Mouse (Mus musculus): ENCODE results near the gene Zc3h7b. TPM values are rescaled to one million over a fixed set of nuclear protein-coding genes. Genes with fewer than 3 reads are reported as not detected.
A peak's percentile ranks its signal among the peaks of the same experiment; 100 is the strongest.

Gene Zc3h7b
- 41.4 and 51.1 TPM in 2 replicates for total RNA-seq (2014; rRNA removed; ENCODE audit: low replicate concordance)
- 11.6 and 14.3 TPM in 2 replicates for polyA plus RNA-seq (2015; fragmentation: Nextera tagmentation; extraction: Ambion mirVana)

DNA sequence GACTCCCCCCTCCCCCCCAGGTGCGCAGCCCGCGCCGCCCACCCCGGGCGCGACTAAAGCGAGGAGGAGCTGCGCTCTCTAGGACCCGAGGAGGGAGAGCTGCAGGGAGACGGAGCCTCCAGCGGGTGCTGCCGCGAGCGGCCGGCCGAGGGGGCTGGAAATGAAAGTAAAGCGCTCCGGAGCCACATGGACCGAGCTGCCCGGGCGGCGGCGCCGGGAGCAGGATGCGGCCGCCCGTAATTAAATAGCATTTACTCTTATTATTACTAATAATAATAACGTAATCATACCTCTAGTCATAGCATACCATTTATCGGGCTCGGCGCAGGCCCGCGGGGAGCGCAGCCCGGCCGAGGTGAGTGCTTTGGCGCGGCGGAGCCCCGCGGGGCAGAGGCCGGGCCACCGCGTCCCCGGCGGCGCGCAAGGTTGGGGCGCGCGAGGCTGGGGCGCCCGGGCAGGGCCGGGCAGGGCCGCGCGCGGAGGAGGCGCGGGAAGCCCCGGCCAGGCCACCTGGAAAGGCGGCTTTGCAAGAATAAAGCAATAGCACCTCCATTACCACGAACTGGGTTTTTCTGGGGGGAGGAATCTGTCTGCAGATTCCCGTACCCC lies at the start of gene Zc3h7b, which contains the start of gene Rangap1:
Gene Zc3h7b, plus strand, starts transcription at position 66 of the 609 bp plus-strand sequence.
Gene Rangap1, minus strand, starts transcription at position 539 of the 609 bp plus-strand sequence.
- Histone ChIP-seq H3K4me3 (ENCODE audit: low read depth, low read length) (peak within 1 kb of the TSS; percentile 84), H3K27me3 (ENCODE audit: control insufficient read depth, insufficient read depth, low read length) (no peaks in the 10 kb centered on the region), H3K4me2 (ENCODE audit: low read depth, low read length) (peak within 1 kb of the TSS; percentile 94), H3K27ac (ENCODE audit: low read depth) (peak within 1 kb of the TSS; percentile 91), H3K9ac (replicated peaks; ENCODE audit: low read depth, low read length) (peak within 1 kb of the TSS; percentile 93), H3K9me3 (replicated peaks; ENCODE audit: control insufficient read depth, low read length) (no peaks in the 10 kb centered on the region), H3K4me1 (ENCODE audit: control insufficient read depth, insufficient read depth) (peaks cover 9% of the 10 kb centered on the region; the same call in 1 of the 2 replicates), H3K36me3 (replicated peaks; ENCODE audit: control insufficient read depth, insufficient read depth, low read length) (no peaks in the 10 kb centered on the region)
- TF ChIP-seq CTCF (IDR thresholded peaks at IDR 0.05; ENCODE audit: low read depth) = no peak
- no peak; the same call in 1 of the 2 replicates for TF ChIP-seq EP300 (IDR thresholded peaks at IDR 0.05; ENCODE audit: low read depth)
- WGBS = under 1% methylated on average over 65 of the region's 65 CpGs
- ATAC-seq (ENCODE audit: insufficient read depth, low read depth) (peak; percentile 88), DNase-seq (ENCODE audit: low spot score) (peak; percentile 87)

DNA sequence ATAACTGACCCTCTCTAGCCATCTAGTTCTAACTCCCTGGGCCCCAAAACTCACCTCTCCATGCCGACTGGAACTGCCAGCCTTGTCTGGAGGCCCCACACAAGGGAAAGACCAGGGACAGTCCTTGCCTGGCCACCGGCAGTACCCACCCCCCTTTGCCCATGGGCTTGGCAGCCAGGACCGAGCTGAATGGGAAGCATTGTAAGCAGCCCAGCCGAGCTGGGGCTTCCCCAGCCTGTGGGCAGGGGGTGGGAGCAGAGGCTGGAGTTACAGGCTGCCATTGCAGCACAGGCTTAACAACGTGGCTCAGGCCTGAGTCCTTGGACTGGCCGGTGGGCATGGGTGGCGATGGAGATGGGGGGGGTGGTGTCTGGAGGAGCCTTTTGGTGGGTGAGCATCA lies 47.7 kb upstream of the Zc3h7b start, which contains the start of gene Chadl:
Gene Chadl, minus strand, starts transcription at position 113 of the 400 bp plus-strand sequence.
- Histone ChIP-seq H3K9ac (replicated peaks; ENCODE audit: low read depth, low read length) (no peak within 1 kb of the TSS), H3K27ac (ENCODE audit: low read depth) (no peak within 1 kb of the TSS), H3K4me2 (ENCODE audit: low read depth, low read length) (no peak within 1 kb of the TSS), H3K4me1 (ENCODE audit: control insufficient read depth, insufficient read depth) (peaks cover 14% of the 10 kb centered on the region; the same call in 1 of the 2 replicates), H3K27me3 (ENCODE audit: control insufficient read depth, insufficient read depth, low read length) (peaks cover 42% of the 10 kb centered on the region), H3K36me3 (replicated peaks; ENCODE audit: control insufficient read depth, insufficient read depth, low read length) (no peaks in the 10 kb centered on the region), H3K9me3 (replicated peaks; ENCODE audit: control insufficient read depth, low read length) (no peaks in the 10 kb centered on the region), H3K4me3 (ENCODE audit: low read depth, low read length) (no peak within 1 kb of the TSS)
- TF ChIP-seq CTCF (IDR thresholded peaks at IDR 0.05; ENCODE audit: low read depth) (no peak), EP300 (IDR thresholded peaks at IDR 0.05; ENCODE audit: low read depth) (no peak)
- DNase-seq (ENCODE audit: low spot score) (no peak), ATAC-seq (ENCODE audit: insufficient read depth, low read depth) (no peak)
- WGBS = 61% methylated on average over 7 of the region's 7 CpGs

DNA sequence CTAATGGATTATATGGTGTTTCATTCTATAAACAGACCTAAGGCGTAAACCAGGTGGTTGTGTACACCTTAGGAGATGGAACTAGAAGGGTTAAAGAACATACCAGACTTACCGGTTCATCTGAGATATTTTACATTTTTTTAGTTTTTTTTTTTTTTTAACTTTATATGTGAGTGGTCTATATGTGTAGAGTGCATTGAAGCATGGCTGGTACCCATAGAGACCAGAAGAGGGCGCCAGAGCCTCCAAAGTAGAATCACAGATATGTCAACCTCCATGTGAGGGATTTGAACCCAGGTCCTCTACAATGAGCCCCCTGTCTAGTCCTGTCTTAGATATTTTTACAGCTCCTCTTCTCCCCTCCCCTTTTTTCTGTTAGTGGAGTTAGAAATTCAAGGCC lies 47.0 kb upstream of the Zc3h7b start:
- Histone ChIP-seq H3K36me3 (replicated peaks; ENCODE audit: control insufficient read depth, insufficient read depth, low read length) (no peaks in the 10 kb centered on the region), H3K9ac (replicated peaks; ENCODE audit: low read depth, low read length) (no peak overlapping the region), H3K27ac (ENCODE audit: low read depth) (no peak overlapping the region), H3K9me3 (replicated peaks; ENCODE audit: control insufficient read depth, low read length) (no peaks in the 10 kb centered on the region), H3K4me3 (ENCODE audit: low read depth, low read length) (no peak overlapping the region), H3K4me1 (ENCODE audit: control insufficient read depth, insufficient read depth) (peaks cover 14% of the 10 kb centered on the region; the same call in 1 of the 2 replicates), H3K27me3 (ENCODE audit: control insufficient read depth, insufficient read depth, low read length) (peaks cover 35% of the 10 kb centered on the region), H3K4me2 (ENCODE audit: low read depth, low read length) (no peak overlapping the region)
- no peak for DNase-seq (ENCODE audit: low spot score)
- no peak for ATAC-seq (ENCODE audit: insufficient read depth, low read depth)
- TF ChIP-seq CTCF (IDR thresholded peaks at IDR 0.05; ENCODE audit: low read depth) = peak; percentile 32
- no peak for TF ChIP-seq EP300 (IDR thresholded peaks at IDR 0.05; ENCODE audit: low read depth)
- WGBS = 37% methylated on average over 3 of the region's 3 CpGs

DNA sequence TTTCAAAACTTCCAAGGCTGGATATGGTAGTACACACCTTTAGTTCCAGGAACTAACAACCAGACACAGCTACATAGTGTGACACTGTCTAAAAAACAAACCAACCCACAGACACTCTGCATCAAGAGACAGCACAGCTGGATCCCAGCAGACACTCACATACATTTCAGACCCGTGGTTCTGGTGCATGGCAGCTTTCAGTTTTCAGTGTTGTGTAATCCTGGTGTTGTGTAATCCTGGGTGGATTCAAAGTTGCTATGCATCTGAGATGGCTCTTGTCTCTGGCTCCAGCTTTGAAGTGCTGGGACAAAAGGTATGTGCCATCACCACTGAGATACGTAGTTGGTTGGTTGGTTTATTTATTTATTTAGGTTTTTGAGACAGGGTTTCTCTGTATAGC lies 46.3 kb upstream of the Zc3h7b start:
- Histone ChIP-seq H3K9ac (replicated peaks; ENCODE audit: low read depth, low read length) (no peak overlapping the region), H3K4me3 (ENCODE audit: low read depth, low read length) (no peak overlapping the region), H3K4me2 (ENCODE audit: low read depth, low read length) (no peak overlapping the region), H3K9me3 (replicated peaks; ENCODE audit: control insufficient read depth, low read length) (no peaks in the 10 kb centered on the region), H3K27ac (ENCODE audit: low read depth) (no peak overlapping the region), H3K27me3 (ENCODE audit: control insufficient read depth, insufficient read depth, low read length) (peaks cover 28% of the 10 kb centered on the region), H3K4me1 (ENCODE audit: control insufficient read depth, insufficient read depth) (peaks cover 11% of the 10 kb centered on the region; the same call in 1 of the 2 replicates), H3K36me3 (replicated peaks; ENCODE audit: control insufficient read depth, insufficient read depth, low read length) (0 out of 2 replicates have a peak, but pooled peaks cover 5% of the 10 kb centered on the region)
- no peak for DNase-seq (ENCODE audit: low spot score)
- no peak for ATAC-seq (ENCODE audit: insufficient read depth, low read depth)
- TF ChIP-seq CTCF (IDR thresholded peaks at IDR 0.05; ENCODE audit: low read depth) (no peak), EP300 (IDR thresholded peaks at IDR 0.05; ENCODE audit: low read depth) (no peak)
- 69% methylated on average over 2 of the region's 2 CpGs for WGBS

DNA sequence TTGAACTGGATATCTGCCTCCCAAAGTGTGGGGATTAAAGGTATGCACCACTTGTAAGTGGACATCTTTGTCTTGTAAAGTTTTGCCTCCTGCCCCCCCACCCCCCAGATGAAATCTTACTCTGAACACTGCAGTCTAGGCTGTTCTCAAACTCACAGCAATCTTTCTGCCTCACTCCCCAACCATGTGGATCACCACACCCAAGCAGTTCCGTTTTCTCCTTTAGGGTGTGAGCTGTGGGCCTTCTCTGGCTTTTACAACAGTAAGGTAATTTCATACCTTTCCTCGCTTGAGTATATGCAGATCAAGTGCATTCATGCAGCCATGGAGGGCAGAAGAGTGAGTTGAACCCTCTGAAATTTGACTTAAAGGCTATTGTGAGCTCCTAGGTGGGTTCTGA lies 44.7 kb upstream of the Zc3h7b start:
- Histone ChIP-seq H3K4me3 (ENCODE audit: low read depth, low read length) (no peak overlapping the region), H3K36me3 (replicated peaks; ENCODE audit: control insufficient read depth, insufficient read depth, low read length) (peaks cover 19% of the 10 kb centered on the region), H3K4me2 (ENCODE audit: low read depth, low read length) (no peak overlapping the region), H3K27ac (ENCODE audit: low read depth) (no peak overlapping the region), H3K27me3 (ENCODE audit: control insufficient read depth, insufficient read depth, low read length) (peaks cover 13% of the 10 kb centered on the region), H3K9ac (replicated peaks; ENCODE audit: low read depth, low read length) (no peak overlapping the region), H3K4me1 (ENCODE audit: control insufficient read depth, insufficient read depth) (no peaks in the 10 kb centered on the region), H3K9me3 (replicated peaks; ENCODE audit: control insufficient read depth, low read length) (no peaks in the 10 kb centered on the region)
- DNase-seq (ENCODE audit: low spot score) (no peak), ATAC-seq (ENCODE audit: insufficient read depth, low read depth) (no peak)
- WGBS = 65% methylated on average over 2 of the region's 2 CpGs
- no peak for TF ChIP-seq EP300 (IDR thresholded peaks at IDR 0.05; ENCODE audit: low read depth)
- TF ChIP-seq CTCF (IDR thresholded peaks at IDR 0.05; ENCODE audit: low read depth) = no peak
